Mouse (Mus musculus) ovary, postnatal 14 days (tissue): Measurements from ENCODE around the gene Siae.

Experiments used
- DNase-seq: peaks from one replicate; pipeline ENCODE4 v3.0.0; 2022; ENCODE audit warnings: low spot score

The Siae gene

DNA sequence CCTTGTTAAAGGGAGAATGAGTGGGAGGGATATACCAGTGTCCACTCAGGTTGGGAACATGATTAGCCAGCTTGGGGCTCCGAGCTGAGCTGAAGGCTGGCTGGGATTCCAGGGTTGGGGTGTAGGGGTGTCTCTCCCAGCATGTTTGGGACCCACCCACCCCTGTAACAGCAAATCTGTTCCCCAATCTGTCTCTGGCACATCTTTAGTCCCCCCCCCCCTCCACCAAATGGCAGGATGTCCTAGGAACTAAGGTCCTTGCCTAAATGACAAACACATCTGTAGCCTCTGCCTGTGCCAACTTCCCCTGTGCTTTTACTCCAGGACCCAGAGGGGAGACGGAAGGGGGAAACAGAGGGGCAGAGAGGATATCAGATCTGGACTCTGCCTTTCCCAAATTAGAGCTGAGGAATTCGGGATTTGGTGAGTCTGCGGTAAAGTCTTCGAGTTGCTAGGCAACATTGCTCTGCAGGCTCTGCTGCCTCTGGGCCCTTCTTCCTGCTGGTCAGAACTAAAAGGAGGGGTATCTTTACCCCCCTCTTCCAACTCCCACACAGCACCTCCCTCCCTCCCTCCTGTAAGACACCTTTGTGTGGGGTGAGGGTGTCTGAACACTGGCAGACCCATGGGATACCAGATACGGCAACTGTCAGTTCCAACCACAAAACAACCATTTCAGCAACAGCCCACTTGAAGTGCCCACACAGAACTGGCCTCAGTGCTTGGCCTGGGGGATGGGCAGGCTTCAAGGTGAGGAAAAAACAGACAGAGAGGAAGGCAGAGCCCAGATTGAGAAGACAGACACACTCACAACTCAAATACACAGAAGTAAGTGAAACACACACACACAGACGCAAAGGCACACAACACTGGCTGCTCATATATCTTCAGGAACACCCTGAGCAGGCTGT, at the start of gene Siae:
Gene Siae, plus strand, starts transcription at position 861 of the 911 bp plus-strand sequence.
- DNase-seq, result no peak

DNA sequence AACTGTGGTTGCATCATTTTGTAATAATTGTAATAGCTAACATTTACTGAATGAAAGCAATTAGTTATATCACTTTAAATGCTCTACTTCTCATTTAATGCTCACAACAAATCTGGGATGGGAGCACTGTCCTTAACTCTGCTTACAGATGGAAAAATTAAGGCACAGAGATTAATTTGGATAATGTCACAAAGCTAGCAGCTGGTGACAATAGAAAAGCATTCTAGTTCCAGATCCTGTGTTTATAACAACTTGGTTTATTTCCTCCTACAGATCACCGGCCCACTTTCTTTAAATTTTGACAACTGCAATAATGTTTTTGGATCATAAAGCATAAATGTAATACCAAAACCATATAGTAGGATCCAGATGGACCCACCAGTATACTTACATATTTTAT, 49.5 kb upstream of the Siae start:
- DNase-seq, result no peak

DNA sequence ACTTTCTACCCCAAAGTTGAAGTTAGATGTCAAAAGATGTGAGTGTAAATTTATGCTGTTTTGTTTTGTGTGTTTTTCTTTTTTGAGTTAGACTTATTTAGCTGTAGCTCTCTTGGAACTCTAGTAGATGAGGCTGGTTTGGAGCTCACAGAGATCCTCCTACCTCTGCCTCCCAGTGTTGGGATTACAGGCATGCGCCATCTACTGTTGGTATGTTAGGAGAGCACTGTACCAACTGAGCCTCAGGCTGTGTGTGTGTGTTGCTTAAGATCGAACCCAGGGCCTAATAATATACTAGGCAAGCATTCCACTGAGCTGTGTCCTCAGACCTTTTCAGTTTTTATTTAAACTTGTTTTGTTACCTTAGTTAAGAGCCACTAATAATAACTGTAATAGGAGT, 43.4 kb upstream of the Siae start:
- DNase-seq, result no peak

DNA sequence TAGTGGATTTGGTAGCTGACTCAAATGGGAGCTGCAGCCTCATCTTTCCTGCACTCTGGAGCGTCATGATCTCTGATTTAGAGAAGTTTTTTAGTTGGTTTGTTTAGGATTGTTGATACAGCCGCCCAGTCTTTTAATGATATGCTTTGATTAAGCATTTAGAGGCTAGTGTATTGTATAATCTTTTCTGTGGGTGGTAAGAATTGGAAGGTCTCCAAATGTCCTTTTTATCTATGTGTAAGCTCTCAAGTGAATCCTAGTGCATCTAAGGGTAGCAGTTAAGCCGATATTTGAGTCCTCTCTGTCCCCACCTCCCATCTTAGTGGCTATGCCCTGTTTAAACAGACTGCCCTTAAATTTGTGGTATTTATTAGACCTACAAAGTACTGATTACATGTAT, 41.0 kb upstream of the Siae start:
- no peak for DNase-seq

DNA sequence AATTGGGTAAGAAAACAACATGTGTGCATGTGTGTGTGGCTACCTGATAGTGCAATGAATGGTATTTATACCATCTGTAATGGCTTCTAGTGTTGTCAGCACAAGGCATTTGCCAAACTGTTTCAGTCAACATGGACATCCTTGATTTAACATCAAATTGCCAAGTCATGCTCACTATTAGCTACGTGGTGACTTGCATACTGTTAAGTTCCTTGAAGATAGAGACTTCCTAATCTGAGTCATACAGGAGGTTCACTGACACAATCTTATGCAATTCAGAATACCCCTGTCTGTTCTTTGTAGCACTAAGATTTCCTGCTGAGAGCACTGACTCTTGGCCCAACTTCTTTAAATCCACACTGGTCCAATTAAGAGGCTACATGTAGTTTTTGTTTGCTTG, 38.0 kb upstream of the Siae start:
- DNase-seq, result no peak

DNA sequence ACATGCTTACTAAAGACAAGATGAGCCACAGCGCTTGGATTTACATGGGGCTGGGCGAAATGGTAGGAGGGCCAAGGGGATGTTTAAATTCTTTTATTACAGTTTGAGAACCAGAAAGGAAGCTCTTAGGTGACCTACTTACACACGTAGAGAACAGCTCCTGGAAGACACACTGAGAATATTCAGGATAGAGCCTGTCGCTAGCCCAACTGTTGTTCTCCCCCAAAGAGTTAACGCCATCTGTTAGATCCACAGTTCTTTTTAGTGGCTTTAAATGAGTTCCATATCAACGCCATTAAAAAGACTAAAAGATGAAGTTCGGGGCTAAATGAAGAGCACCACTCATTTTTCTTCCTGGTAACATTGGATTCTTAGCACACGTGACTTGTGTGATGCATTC, 36.5 kb upstream of the Siae start:
- DNase-seq, result no peak

DNA sequence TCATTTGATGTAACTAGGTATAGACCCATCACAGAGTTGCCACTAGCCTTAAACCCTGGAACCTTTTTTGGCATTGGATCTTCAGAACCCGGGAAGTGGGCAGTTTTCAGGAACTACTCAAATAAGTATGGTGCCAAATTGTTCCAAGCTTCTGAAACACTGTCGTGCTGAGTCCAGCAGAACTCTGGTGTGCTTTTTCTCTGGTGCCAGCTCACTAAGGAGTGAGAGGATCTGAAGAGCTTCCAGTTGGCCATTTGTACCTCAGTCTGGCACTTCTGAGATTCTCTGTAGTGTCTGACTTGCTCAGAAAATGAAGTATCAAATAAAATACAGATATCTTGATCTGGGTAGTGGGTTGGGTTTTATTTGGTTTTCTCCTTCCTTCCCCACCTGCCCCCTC, 35.5 kb upstream of the Siae start:
- no peak for DNase-seq

DNA sequence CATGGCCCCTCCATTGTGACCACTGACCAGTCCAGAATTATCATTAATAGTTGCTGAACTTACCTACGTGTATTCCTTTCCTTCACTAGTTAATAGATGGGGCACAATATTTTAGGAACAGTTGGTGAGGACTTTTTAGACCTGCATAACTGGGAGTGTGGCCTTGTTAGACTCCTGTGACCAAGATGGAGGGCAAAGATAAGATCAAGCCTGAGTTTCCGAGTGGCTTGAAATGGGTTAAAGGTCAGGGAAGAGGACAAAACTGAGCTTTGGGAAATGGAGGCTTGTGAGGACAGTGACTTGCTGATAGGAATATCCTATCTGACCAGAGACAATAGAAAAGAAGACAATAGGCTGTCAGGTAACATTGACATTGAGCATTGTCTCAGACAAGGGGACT, 30.0 kb upstream of the Siae start:
- DNase-seq, result no peak

DNA sequence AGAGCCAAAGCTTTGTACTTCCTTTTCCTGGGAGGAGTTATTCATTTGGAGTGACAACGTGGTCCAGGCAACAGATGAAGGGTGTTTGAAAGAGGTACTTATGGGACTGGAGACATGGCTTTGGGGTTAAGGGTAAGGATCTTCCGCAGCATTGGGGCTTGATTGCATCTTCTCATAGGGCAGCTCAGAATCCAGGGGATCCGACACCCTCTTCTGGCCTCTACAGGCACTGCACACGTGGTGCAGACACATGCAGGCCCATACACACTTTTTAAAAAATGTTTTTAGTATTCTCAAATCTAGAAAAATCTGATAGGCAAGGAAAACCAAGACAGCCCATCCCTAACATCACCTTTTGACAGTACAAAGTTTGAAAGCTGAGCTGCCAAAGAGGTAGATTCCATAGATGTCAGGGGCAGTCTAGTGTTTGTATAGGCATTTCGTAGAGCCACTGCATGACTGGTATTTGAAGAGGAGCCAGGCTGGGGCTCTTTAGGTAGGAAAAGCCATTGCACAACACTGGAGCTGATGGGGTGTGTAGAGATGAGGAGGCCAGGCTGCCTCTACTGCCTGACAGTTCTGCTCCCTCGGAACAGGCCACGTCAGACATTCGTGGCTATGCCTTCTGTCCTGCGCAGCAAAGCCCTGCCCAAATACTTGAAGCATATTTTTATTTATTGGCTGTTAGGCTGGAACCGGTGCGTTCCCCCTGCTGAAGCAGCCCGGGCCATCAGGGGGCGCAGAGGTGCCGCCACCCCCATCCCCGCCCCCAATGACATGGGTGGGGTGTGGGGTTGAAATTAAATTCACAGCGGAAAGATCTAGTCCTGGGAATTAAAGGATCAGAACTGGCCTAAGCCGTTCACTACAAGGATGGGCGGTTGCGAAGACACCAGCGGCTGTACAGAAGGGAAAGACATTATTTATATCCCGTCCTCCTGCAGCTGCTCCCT, 28.8 kb upstream of the Siae start:
- DNase-seq, result no peak

DNA sequence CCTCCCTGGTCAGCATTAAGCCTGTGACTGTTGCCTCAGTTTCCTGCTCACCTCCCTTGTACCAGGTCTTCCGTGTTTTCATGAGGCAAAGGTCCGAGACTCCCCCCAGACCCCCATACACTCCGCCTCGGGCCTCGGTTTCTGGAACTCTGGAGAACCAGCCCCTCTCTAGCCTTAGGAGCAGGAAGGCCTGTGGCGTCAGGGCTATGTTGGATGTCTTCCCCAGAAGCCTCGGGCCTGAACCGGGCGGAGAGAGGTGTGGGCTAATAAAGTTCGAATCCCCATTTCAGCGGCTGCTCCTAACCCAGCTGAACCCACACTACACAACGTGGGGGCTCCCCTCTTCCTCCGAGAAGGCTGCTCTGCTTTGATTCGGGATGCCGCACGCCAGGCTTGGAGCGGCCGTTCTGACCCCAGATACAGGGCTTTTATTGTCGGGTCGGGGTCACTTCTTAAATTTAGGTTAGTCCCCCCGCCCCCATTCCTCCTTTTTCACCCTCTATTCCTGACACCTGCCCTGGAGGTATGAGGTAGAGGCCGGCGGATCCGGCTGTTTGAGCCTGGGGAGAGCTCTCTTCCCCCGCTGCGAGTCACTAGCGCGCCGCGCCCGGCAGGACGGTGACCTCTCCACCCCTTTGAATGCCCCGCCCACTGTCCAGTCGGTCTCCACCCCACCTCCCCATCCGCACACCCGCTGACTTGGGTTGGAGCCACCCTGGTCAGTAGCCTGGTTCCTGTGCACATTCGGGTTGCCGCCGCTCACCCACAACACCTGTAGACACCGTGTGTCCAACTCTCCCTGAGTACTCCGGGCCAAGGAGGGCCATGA, 27.9 kb upstream of the Siae start, which contains the start of gene Esam:
Gene Esam, plus strand, starts transcription at position 683 of the 829 bp plus-strand sequence.
- peak; percentile 39 for DNase-seq

DNA sequence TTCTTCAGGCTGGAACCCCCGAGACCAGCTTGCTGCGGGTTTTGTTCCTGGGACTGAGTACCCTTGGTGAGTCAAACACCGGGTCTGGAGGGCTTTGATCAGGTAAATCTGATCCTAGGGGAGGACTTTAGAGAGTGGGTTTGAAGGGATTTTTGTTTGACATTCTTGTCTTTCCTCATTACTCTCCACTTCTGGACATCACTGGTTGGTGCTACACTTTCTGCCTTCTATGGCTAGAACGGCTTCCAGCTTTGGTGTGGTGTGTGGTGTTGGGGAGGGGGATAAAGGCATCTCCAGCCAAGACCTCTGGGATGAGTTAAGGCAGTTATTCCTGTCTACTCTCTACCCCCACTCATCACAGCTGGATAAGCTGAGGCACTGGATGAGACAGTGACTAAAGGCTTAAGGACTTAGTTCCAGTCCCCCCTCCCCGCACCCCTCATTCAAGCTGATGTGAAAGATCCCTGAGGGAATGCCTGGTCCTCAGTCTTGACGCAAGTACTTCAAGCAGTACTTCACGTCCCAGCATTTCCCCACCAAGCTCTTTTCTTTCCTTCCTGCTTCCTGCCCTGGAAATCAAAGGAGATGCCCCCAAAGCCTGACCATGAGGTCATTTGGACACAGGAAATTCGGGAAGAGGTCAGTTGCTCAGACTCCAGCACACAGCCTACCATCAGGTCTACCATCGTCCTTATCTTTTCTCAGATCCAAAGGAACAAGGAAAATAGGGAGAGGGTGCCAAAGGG, 27.1 kb upstream of the Siae start:
- DNase-seq, result no peak

DNA sequence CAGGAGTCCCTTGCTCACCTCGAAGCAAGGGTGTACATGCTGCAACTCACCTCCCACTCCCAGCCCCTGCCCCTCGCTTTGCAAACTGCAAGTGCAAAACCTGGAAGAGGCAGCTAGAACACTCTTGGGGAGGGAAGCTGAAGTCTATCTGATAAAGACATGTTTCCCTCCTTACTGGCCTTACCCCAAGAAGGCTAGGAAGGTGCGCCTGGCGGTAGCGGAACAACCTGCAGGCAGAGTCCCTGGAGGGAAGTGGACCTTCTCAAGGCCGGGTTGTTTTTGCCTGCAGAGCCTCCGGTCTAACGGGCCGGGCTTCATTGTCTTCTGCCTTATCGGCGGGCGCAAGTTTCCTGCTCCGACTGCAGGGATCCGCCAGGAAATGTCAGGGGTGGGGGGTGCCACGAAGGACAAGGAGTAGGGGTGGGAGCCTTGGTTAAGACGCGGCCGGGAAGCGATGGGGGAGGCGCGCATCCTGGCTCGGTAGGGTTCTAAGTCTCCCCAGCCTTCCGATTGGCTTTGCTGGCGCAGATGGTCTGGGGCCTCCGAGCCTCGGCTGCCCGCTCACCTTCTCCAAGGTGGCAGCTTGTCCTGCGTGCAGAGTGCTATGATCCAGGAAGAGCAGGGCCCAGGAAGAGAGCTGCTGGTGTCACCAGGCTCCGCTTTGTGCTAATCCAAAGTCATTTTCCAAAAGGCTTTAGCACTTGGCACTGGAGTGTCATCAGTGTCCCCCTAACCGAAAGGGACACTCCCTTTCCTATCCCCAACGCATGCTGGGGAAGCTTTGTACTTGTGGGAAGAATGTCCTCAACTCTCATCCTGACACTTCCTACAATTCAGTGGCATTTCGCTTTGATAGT, 25.2 kb upstream of the Siae start:
- DNase-seq, result no peak

DNA sequence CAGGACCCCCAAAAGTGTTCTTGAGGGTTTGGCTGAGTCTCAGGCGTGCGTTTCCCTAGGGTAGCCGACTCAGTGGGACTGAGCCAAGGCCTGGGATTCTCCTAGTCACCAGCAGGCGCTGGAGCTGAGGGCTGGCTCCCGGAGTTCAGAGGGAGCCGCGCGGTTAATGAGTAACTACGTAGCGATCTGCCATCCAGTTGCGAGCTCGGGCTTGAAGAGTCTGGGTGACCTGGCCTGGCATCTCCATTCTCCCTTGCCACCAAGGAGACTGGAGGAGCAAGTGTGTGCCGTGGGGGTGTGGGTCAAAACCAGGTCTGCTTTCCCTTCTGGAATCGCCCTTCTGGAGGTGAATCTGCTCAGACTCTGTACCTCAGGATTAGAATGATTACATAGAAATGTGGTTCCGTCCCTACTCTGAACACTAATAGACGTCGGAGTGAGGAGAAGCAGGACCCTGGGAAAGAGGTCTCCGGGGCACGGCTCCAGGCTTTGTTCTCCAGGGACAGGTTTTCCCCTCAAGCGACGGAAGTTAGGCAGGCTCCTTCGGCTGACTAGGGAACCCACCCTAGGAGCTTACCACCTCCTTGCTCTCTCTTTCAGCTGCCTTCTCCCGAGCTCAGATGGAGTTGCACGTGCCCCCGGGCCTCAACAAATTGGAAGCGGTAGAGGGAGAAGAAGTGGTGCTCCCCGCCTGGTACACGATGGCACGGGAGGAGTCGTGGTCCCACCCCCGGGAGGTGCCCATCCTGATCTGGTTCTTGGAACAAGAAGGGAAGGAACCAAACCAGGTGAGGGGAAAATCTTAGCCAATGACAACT, 24.4 kb upstream of the Siae start:
- DNase-seq, result peak; percentile 48

DNA sequence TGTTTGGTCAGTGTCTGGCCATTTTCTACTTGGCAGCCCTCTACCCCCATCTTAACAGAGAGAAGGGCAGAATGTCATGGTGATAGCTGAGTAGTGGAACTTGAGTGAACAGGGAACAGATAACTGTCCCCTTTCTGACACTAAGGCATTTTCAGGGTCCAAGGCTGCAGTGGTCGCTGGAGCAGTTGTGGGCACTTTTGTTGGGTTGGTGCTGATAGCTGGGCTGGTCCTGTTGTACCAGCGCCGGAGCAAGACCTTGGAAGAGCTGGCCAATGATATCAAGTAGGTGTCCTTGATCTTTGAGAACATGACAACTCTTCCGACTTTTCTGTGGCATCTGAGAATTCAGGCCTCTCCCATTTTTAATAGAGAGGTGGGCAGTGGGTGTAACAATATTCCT, 18.6 kb upstream of the Siae start:
- no peak for DNase-seq

DNA sequence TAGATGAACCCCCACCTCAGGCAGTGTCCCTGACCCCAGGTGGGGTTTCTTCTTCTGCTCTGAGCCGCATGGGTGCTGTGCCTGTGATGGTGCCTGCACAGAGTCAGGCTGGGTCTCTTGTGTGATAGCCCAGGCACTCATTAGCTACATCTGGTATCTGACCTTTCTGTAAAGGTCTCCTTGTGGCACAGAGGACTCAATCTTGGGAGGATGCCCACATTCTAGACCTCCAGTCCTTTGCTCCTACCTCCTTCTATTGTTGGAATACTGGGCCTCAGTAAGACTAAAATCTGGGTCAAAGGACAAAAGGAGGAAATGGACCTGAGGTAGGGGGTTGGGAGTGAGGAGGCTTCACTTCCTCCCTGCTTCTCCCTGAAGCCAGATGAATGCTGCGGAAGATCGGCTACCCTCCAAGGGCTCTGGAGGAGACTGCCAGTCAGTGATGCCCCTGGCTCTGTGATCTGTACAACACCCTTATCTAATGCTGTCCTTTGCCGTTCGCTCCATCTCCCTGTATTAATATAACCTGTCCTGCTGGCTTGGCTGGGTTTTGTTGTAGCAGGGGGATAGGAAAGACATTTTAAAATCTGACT, 17.7 kb upstream of the Siae start:
- no peak for DNase-seq

DNA sequence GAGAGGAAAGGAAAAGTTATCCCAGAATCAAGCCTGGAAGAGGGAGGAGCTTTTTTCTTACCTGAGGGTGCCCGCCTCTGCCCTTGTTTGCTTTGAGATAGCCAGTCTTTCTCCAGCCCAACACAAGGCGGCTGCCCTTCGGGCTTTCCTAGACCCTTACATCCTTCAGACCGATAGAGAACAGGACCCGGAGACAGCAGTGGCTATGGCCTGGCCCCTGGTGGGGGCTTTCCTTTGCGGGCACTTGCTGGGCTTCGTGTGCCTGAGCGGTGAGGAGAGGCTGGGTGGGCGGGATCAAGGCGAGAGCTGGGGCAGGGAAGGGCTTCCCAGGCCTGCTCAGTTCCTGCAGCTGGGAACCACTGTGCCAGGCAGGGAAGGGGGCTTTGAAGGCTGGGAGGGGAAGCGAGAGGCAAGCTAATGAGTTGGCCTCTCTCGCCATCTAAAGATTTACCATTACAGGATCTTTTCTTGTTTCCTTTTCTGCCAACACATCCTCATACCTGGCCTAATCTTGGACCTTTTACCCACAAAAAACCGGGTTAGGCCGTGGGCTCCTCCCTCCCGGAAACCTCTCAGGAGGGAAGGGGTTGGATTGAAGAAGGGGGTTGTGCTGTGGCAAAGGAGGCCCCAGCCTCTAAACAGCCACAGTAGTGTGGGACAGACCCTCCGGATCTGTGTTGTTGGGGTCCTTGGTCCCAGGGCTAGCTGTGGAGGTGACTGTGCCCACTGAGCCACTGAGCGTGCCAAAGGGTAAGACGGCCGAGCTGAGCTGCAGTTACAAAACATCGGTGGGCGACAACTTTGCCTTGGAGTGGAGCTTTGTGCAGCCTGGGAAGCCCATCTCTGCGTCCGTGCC, 16.1 kb upstream of the Siae start, which contains the start of gene Vsig2:
Gene Vsig2, plus strand, starts transcription at position 86 of the 856 bp plus-strand sequence.
- DNase-seq, result no peak

DNA sequence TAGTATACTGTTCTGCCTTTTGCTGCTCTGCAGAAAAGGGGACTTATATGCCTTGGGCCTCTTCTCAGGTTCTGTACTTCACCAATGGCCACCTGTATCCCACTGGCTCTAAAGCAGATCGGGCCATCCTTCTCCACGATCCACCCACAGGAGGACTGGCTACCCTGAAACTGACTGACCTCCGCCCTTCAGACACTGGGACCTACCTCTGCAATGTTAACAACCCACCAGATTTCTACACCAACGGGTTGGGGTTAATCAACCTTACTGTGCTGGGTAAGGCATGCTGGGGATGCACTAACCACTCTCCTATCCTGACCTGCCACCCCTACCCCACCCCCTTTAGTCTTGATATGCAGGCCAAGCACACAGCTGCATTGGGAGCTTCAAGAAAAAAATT, 15.3 kb upstream of the Siae start:
- no peak for DNase-seq
